Mouse (Mus musculus) hematopoietic stem cell, adult 5-6 weeks (primary cell): ENCODE results near the gene Elavl3. TPM values are rescaled to one million over a fixed set of nuclear protein-coding genes. Genes with fewer than 3 reads are reported as not detected.

ENCODE experiments used
- ATAC-seq, 2 experiments: fragments of 125-278 bp in 1 of 2; replicated peaks in 1 of 2; 2 replicates each; pipeline ENCODE4 v1.8.0; 2016 to 2017; ENCODE audit warnings: inconsistent platforms in 2 of 2, mild to moderate bottlenecking in 2 of 2, moderate number of reproducible peaks in 2 of 2, low read depth in 1 of 2, moderate TSS enrichment in 1 of 2; ENCODE audit not compliant: low FRiP score in 2 of 2, poor library complexity in 2 of 2, severe bottlenecking in 2 of 2, insufficient read depth in 1 of 2, low TSS enrichment in 1 of 2
- total RNA-seq: library from RNA; stranded (forward); fragments of 172-1452, 232-1000 nt; gene quantifications from 2 replicates; pipeline ENCODE4 v1.2.3, GENCODE M21; 2017

The Elavl3 gene
- total RNA-seq, 1 experiment from 2014 or later = not detected

- ATAC-seq = no peak
Observed at GRCm38 (mm10) chr9:22066433-22066832, 14.6 kb upstream of the Elavl3 start.

GRCm38 (mm10) chr9:22065642-22066041 is 13.8 kb upstream of the Elavl3 start:
- no peak for ATAC-seq

- ATAC-seq = no peak
Observed at GRCm38 (mm10) chr9:22064341-22064740, 12.5 kb upstream of the Elavl3 start.

GRCm38 (mm10) chr9:22061339-22061738 is 9.5 kb upstream of the Elavl3 start:
- ATAC-seq = no peak

- no peak for ATAC-seq
Observed at GRCm38 (mm10) chr9:22058011-22058424, 6.2 kb upstream of the Elavl3 start.

- ATAC-seq = no peak
Observed at GRCm38 (mm10) chr9:22057031-22057517, 5.3 kb upstream of the Elavl3 start.

GRCm38 (mm10) chr9:22056303-22056910 is 4.6 kb upstream of the Elavl3 start:
- ATAC-seq = no peak

GRCm38 (mm10) chr9:22055713-22056112 is 3.9 kb upstream of the Elavl3 start:
- no peak for ATAC-seq

- peak; percentile 70 to 74 for ATAC-seq
Observed at GRCm38 (mm10) chr9:22054411-22055076, 2.7 kb upstream of the Elavl3 start.

GRCm38 (mm10) chr9:22053657-22054056 is 1.8 kb upstream of the Elavl3 start:
- no peak for ATAC-seq

GRCm38 (mm10) chr9:22051161-22051957 is 464 bp downstream of the Elavl3 start:
- no peak for ATAC-seq

- peak; percentile 17 to 22; a peak in 1 of 4 replicates for ATAC-seq
Observed at GRCm38 (mm10) chr9:22050351-22050889, 1.4 kb downstream of the Elavl3 start.

- ATAC-seq = no peak
Observed at GRCm38 (mm10) chr9:22049721-22050270, 2.0 kb downstream of the Elavl3 start.

- ATAC-seq = no peak
Observed at GRCm38 (mm10) chr9:22049315-22049714, 2.5 kb downstream of the Elavl3 start.

GRCm38 (mm10) chr9:22047329-22047728 is 4.5 kb downstream of the Elavl3 start:
- ATAC-seq = no peak

GRCm38 (mm10) chr9:22041832-22042231 is 10.0 kb downstream of the Elavl3 start:
- ATAC-seq = no peak

GRCm38 (mm10) chr9:22037826-22038225 is 14.0 kb downstream of the Elavl3 start:
- ATAC-seq = no peak
